Mouse (Mus musculus): ENCODE measurements around the gene 1810010D01Rik. TPM values are rescaled to one million over a fixed set of nuclear protein-coding genes. Genes with fewer than 3 reads are reported as not detected.

1810010D01Rik gene
- total and polyA plus RNA-seq, 2 experiments from 2014 or later, result 1.6 TPM; not detected in 1

DNA sequence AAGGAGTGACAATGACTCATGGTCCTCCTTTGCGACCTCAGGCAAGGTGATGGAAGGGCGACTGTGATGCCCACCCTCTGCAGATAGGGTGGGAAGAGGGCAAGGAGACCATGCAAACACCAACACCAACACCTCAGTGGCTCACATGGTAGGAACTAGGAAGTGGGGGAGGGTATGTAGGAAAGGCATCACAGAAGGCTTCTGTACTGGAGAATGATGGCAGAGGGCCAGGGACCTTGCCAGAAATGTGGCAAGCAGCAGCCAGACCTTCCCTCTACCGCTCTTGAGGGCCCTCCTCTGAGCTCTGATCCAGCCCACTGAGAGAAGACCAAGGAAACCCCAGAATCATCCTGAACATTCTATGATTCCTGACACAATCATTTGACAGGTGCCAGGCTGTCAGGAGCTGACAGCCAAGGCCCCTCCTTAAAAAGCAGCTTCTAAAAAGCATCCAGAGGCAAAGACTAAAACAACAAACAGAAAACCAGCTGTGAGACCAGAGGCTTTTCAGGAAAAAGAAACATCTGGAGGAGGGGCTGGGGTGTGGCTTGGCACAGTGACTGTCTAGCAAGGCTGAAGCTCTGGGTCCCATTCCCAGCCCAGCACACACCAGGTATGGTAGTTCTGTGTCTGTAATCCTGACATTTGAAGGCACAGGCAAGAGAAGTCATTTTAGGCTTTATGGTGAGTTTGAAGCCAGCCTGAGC is 13.3 kb downstream of the 1810010D01Rik start:
- no peak for TF ChIP-seq CTCF (IDR thresholded peaks at IDR 0.05; ENCODE audit: low read depth)
- Histone ChIP-seq H3K9me3 (ENCODE audit: low read length) (no peaks in the 10 kb centered on the region), H3K27ac (peak overlapping the region; percentile 5; the same call in 1 of the 2 replicates), H3K36me3 (ENCODE audit: insufficient read depth, low read length) (no peaks in the 10 kb centered on the region), H3K4me3 (ENCODE audit: low read length) (no peak overlapping the region), H3K4me2 (ENCODE audit: low read depth, low read length) (no peak overlapping the region), H3K9ac (replicated peaks; ENCODE audit: low read length) (no peak overlapping the region), H3K27me3 (ENCODE audit: insufficient read depth, low read length) (no peaks in the 10 kb centered on the region), H3K4me1 (ENCODE audit: insufficient read depth, low read length) (peaks cover 26% of the 10 kb centered on the region)
- 57% methylated on average over 3 of the region's 3 CpGs for WGBS
- ATAC-seq, result peak; percentile 80
- peak; percentile 84 for DNase-seq (ENCODE audit: low spot score)

DNA sequence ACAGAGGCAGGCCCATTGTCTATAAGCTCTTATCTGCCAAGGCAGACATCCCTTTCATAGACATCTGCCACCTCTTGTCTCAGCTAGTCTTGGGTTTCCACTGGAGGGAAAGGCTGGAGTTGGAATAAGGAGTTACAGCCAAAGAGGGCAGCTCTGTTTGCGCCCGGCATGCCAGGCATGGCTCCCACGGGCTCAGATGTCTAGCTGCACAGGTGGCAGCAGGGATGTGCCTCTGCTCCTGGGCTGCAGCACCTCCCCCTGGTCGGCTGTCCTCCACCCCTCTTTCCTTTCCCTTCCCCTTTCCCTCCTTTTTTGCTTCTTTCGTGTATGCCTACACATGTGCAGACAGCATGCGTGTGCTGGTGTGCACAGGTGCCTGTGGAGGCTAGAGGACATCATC is 15.1 kb downstream of the 1810010D01Rik start:
- no peaks in the 10 kb centered on the region for H3K9me3 ChIP-seq (ENCODE audit: low read length)
- ATAC-seq (no peak), DNase-seq (ENCODE audit: low spot score) (no peak)
- H3K4me3 ChIP-seq (ENCODE audit: low read length), result no peak overlapping the region
- H3K9ac ChIP-seq (replicated peaks; ENCODE audit: low read length), result no peak overlapping the region
- H3K27ac ChIP-seq, result no peak overlapping the region
- no peak overlapping the region for H3K4me2 ChIP-seq (ENCODE audit: low read depth, low read length)
- peaks cover 21% of the 10 kb centered on the region for H3K4me1 ChIP-seq (ENCODE audit: insufficient read depth, low read length)
- WGBS, result 88% methylated on average over 6 of the region's 6 CpGs
- no peak; the same call in 1 of the 2 replicates for TF ChIP-seq CTCF (IDR thresholded peaks at IDR 0.05; ENCODE audit: low read depth)
- H3K36me3 ChIP-seq (ENCODE audit: insufficient read depth, low read length), result no peaks in the 10 kb centered on the region
- no peaks in the 10 kb centered on the region for H3K27me3 ChIP-seq (ENCODE audit: insufficient read depth, low read length)

DNA sequence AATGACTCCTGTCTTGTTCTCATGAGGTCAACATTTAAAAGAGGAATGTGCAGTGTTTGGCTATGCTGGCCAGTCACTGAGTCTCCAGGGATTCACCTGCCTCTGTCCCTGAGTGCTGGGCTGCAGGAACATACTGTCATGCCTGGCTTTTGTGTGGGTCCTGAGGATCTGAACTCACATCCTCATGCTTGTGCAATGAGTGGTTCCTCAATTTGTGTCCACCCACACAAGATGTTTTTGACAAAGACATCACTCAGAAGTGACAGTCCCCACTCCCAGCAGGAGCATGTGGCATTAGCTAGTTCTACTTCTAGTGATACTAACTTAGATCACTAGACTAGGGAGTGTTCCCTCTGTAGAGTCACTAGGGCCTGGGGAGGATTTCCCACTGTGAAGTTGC is 17.4 kb downstream of the 1810010D01Rik start:
- Histone ChIP-seq H3K4me3 (ENCODE audit: low read length) (no peak overlapping the region), H3K27ac (no peak overlapping the region), H3K9me3 (ENCODE audit: low read length) (no peaks in the 10 kb centered on the region), H3K4me1 (ENCODE audit: insufficient read depth, low read length) (peaks cover 16% of the 10 kb centered on the region), H3K27me3 (ENCODE audit: insufficient read depth, low read length) (no peaks in the 10 kb centered on the region), H3K36me3 (ENCODE audit: insufficient read depth, low read length) (no peaks in the 10 kb centered on the region), H3K4me2 (ENCODE audit: low read depth, low read length) (no peak overlapping the region), H3K9ac (replicated peaks; ENCODE audit: low read length) (no peak overlapping the region)
- ATAC-seq (no peak), DNase-seq (ENCODE audit: low spot score) (no peak)
- no peak for TF ChIP-seq CTCF (IDR thresholded peaks at IDR 0.05; ENCODE audit: low read depth)

DNA sequence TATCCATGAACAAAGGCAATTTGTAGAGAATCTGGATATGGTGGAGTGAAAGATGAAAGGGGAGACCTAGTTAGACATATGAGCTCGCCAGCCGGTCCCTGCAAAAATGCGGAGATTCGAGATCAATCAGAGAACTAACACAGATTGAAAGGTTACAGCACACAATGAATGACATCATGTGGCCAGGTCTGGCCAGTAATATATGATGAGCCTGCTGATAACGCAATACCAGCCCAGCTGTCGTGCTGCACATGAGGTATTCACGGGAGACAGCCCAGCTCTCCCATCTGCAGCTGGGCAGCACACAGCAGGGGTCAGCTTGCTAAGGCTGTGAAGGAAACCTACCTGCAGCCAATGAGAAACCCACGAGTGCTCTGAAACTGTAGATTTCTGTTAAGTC is 18.6 kb downstream of the 1810010D01Rik start:
- H3K36me3 ChIP-seq (ENCODE audit: insufficient read depth, low read length), result no peaks in the 10 kb centered on the region
- H3K27me3 ChIP-seq (ENCODE audit: insufficient read depth, low read length), result no peaks in the 10 kb centered on the region
- no peaks in the 10 kb centered on the region for H3K9me3 ChIP-seq (ENCODE audit: low read length)
- no peak overlapping the region for H3K9ac ChIP-seq (replicated peaks; ENCODE audit: low read length)
- TF ChIP-seq CTCF (IDR thresholded peaks at IDR 0.05; ENCODE audit: low read depth), result no peak
- 51% methylated on average over 8 of the region's 8 CpGs for WGBS
- no peak overlapping the region for H3K27ac ChIP-seq
- DNase-seq (ENCODE audit: low spot score), result no peak
- ATAC-seq, result no peak
- H3K4me1 ChIP-seq (ENCODE audit: insufficient read depth, low read length), result peaks cover 5% of the 10 kb centered on the region; the same call in 1 of the 2 replicates
- H3K4me3 ChIP-seq (ENCODE audit: low read length), result no peak overlapping the region
- H3K4me2 ChIP-seq (ENCODE audit: low read depth, low read length), result no peak overlapping the region

DNA sequence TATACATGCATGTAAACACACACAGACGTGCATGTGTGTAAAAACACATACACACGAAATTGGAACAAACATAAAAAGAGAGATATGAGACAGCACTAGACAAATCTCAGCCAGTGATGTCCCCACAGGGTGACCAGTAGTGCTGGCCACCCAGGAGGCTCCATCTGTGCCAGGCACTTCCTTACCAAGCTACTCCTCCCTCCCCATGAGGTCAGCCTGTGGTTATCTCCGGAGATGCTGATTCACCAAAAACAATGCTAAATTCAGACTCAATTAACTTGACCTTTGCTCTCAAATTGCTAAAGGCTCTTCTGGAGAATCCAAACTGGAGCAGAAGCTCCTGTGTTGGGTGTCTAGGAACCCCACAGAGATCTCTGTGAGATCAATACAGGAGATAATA is 20.1 kb downstream of the 1810010D01Rik start:
- no peak for DNase-seq (ENCODE audit: low spot score)
- ATAC-seq, result no peak
- H3K36me3 ChIP-seq (ENCODE audit: insufficient read depth, low read length), result no peaks in the 10 kb centered on the region
- no peak overlapping the region for H3K4me2 ChIP-seq (ENCODE audit: low read depth, low read length)
- H3K4me1 ChIP-seq (ENCODE audit: insufficient read depth, low read length), result no peaks in the 10 kb centered on the region
- H3K27ac ChIP-seq, result no peak overlapping the region
- H3K27me3 ChIP-seq (ENCODE audit: insufficient read depth, low read length), result no peaks in the 10 kb centered on the region
- no peaks in the 10 kb centered on the region for H3K9me3 ChIP-seq (ENCODE audit: low read length)
- TF ChIP-seq CTCF (IDR thresholded peaks at IDR 0.05; ENCODE audit: low read depth), result no peak
- H3K4me3 ChIP-seq (ENCODE audit: low read length), result no peak overlapping the region
- whole genome bisulfite sequencing, result 81% methylated on average over 3 of the region's 3 CpGs
- H3K9ac ChIP-seq (replicated peaks; ENCODE audit: low read length), result no peak overlapping the region

DNA sequence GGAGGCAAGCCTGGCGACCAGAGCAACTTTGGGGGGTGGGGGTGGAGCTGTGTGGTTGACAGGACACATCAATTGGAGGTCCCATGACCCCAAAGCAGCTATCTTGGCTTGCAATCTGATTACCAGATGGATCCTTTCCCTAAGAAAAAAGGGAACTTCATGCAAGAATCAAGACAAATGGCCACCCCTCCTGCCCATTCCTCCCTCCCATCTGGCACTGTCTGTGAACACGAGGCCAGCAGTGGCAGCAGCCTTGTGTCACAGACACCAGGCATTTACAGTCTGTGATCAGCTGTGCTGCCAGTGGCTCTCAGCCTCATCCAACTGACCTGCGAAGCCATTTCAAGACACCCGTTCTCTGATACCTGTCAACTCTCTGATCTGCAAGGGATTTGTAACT is 25.5 kb downstream of the 1810010D01Rik start:
- ATAC-seq (peak; percentile 57; the same call in 1 of the 2 replicates), DNase-seq (ENCODE audit: low spot score) (peak; percentile 77)
- H3K9me3 ChIP-seq (ENCODE audit: low read length), result no peaks in the 10 kb centered on the region
- H3K4me2 ChIP-seq (ENCODE audit: low read depth, low read length), result no peak overlapping the region
- H3K9ac ChIP-seq (replicated peaks; ENCODE audit: low read length), result no peak overlapping the region
- no peak for TF ChIP-seq CTCF (IDR thresholded peaks at IDR 0.05; ENCODE audit: low read depth)
- H3K4me3 ChIP-seq (ENCODE audit: low read length), result no peak overlapping the region
- no peak overlapping the region for H3K27ac ChIP-seq
- no peaks in the 10 kb centered on the region for H3K36me3 ChIP-seq (ENCODE audit: insufficient read depth, low read length)
- H3K27me3 ChIP-seq (ENCODE audit: insufficient read depth, low read length), result no peaks in the 10 kb centered on the region
- peaks cover 10% of the 10 kb centered on the region; the same call in 1 of the 2 replicates for H3K4me1 ChIP-seq (ENCODE audit: insufficient read depth, low read length)
- 37% methylated on average over 4 of the region's 4 CpGs for WGBS

DNA sequence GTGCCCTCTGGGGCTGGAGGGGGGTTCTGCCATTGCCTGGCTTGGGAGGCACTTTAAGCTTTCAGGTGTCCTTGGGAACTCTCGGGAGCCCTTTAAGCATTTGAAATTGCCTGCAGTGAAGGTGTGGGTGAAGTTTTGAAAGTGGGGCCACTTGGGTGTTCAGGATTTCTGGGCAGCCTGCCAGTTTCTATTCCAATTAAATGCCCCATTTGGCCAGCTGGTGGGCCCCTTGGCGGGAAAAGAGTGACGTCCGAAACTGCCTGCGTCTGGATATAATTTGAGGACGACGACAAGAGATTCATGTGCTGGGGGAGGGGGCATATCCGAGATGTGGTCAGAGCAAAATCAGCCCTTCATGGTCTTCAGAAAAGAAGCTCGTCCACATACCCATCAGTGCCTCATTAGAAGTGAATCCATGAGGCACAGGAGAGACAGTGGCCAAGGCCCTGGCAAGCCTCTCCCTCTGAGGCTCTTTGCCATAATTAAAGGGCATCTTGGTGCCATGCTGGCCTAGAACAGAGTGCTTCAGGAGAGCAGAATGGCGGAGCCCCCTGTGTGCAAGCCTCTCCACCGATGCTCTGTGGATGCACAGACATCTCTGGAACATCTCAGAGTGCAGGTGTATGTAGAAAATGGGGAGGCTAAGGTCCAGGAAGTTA is 26.4 kb downstream of the 1810010D01Rik start:
- no peaks in the 10 kb centered on the region for H3K27me3 ChIP-seq (ENCODE audit: insufficient read depth, low read length)
- H3K4me2 ChIP-seq (ENCODE audit: low read depth, low read length), result no peak overlapping the region
- peaks cover 10% of the 10 kb centered on the region; the same call in 1 of the 2 replicates for H3K4me1 ChIP-seq (ENCODE audit: insufficient read depth, low read length)
- no peak for TF ChIP-seq CTCF (IDR thresholded peaks at IDR 0.05; ENCODE audit: low read depth)
- no peak overlapping the region for H3K4me3 ChIP-seq (ENCODE audit: low read length)
- DNase-seq (ENCODE audit: low spot score) (peak; percentile 65), ATAC-seq (no peak)
- H3K9ac ChIP-seq (replicated peaks; ENCODE audit: low read length), result no peak overlapping the region
- H3K9me3 ChIP-seq (ENCODE audit: low read length), result no peaks in the 10 kb centered on the region
- peak overlapping the region; percentile 41; the same call in 1 of the 2 replicates for H3K27ac ChIP-seq
- no peaks in the 10 kb centered on the region for H3K36me3 ChIP-seq (ENCODE audit: insufficient read depth, low read length)
- 24% methylated on average over 11 of the region's 11 CpGs for WGBS
